Mouse (Mus musculus): ENCODE results near the gene Kat2b. TPM values are rescaled to one million over a fixed set of nuclear protein-coding genes. Genes with fewer than 3 reads are reported as not detected.
"Not testable (repeated sequence)": the region's sequence is repeated elsewhere in the genome, so short reads cannot be mapped to it uniquely, and the experiment has no call there.

Gene Kat2b
- total RNA-seq (2021): 10 to 100 TPM; 53.0 to 66.7 TPM
- long read RNA-seq, experiment 1, full-length matches to known transcripts: 3 of 10 reads
- long read RNA-seq, experiment 1, partial matches to known transcripts: 7 of 10 reads
- long read RNA-seq, experiment 1, other reads (novel, unspliced or antisense): 0 of 10 reads
- long read RNA-seq, experiment 2, full-length matches to known transcripts: 5 of 12 reads
- long read RNA-seq, experiment 2, partial matches to known transcripts: 2 of 12 reads
- long read RNA-seq, experiment 2, other reads (novel, unspliced or antisense): 5 of 12 reads

DNA sequence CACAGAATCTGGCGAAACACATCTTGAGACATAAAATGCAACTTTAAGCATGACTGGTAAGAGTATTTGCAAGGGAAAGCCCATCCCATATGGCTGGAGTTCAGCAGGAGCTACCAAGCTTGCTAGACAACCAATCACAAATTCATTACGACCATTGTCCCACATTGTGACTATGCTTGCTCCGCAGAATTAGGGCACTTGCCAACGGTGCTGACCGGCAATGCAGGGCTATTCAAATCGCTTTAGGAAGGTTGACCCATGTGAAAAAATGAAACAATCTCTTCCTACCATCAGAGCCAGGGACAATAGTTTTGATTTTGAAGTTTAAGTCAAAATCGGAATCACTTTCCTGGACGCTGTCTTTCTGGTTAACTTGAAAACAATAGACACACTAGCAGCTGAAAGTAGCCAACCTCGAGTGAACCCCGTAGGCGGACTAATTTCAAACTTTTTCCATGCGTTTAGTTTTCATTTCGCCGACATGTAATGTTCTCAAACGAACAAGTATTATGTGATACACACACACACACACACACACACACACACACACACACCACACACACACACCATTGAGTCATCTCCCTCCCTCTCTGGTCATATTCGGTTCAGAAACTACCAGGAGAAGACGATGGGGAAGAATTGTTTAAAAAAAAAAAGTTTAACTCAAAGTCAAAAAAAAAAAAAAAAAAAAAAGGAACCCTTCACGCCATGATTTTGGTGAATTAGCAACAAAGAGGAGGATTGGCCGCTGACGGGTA, at the start of gene Kat2b:
Gene Kat2b, plus strand, starts transcription at position 701 of the 758 bp plus-strand sequence.
- peak; percentile 47 for DNase-seq

DNA sequence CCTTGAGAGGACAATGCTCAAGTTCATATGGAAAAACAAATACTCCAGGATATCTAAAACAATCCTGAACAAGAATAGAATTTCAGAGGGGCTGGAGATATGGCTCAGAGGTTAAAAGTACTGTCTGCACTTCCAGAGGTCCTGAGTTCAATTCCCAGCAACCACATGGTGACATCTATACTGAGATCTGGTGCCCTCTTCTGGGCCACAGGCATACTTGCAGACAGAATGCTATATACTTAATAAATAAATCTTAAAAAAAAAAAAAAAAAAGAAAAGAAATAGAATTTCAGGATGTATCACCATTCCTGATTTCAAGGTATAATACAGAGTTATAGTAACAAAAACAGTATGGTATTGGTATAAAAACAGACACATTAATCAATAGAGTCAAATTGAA, 47.3 kb upstream of the Kat2b start:
- DNase-seq: no peak

DNA sequence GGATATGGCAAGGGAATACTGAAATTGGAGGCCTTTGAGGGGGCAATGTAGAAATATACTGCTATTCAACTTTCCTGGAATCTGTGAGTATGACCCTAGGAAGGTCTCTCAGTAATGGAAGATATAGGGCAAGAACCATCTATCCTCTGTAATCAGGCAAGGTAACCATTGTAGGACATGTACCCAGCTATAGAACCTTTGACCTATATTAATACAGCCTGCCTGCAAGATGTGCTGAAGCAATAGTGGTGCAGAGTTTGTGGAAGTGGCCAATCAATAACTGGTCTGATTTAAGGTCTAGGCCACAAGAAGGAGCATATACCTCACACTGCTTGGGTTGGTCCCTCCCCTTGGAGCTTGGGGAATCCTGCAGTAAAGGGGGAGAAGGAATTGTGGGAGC, 46.2 kb upstream of the Kat2b start:
- no peak for DNase-seq

DNA sequence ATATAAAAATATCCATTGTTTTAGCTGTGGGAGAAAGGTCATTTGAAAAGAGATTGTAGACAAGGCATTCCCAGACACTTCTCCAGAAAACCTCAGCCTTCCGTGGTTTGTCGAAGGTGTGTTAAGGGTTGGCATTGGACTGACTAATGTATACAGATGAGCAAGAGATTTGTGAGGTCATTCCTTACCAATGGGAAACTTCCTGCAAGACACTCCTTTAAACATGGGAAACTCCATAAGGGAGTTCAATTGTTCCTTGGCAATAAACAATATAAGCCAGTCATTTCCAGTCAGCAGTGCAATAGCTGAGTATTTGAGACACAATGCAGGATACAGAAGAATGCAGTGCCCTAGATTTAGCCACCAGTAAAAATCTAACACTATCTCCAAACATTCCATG, 38.6 kb upstream of the Kat2b start:
- no peak for DNase-seq

DNA sequence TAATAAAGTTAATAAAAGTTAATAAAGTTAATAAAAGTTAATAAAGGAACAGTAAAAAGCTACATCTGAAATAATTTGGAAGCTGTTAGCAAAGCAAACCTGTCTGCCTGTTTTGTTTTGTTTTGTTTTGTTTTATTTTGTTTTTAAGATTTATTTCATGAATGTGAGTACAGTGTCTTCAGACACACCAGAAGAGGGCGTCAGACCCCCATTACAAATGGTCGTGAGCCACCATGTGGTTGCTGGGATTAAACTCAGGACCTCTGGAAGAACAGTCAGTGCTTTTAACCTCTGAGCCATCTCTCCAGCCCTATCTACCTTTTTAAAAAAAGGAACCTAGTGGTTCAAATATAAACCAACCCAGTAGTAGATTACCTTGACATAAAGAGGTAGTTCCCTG, 35.5 kb upstream of the Kat2b start:
- DNase-seq: no peak

DNA sequence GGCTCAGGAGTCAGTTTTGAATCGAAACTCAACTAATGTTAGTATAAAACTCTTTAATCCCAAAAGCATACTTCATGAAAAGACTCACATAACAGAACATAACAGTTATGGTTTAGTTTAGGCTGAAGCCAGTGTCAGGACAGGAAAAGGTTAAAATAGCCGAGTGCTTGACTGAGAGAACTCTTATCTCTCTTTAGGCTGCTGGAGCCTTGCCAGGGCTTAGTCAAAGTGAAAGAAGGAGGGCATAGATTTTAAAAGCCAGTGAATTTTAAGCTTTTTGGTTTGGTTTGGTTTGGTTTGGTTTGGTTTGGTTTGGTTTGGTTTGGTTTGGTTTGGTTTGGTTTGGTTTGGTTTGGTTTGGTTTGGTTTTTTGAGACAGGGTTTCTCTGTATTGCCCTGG, 34.2 kb upstream of the Kat2b start:
- DNase-seq: no peak

DNA sequence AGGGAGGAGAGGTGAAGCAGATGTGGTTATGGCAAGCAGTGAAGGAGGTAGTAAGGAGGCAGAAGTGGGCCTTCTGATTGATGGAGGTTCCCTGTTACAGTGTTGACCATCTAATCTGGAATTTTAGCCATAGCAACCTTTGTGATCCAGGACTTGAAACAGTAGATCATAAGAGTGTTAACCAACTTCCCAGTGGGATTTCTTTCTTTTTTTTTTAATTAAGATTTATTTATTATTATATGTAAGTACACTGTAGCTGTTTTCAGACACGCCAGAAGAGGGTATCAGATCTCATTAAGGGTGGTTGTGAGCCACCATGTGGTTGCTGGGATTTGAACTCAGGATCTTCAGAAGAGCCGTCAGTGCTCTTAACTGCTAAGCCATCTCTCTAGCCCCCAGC, 27.3 kb upstream of the Kat2b start, which contains the start of gene Pp2d1:
Gene Pp2d1, minus strand, starts transcription at position 101 of the 400 bp plus-strand sequence.
- DNase-seq: not testable (repeated sequence)

DNA sequence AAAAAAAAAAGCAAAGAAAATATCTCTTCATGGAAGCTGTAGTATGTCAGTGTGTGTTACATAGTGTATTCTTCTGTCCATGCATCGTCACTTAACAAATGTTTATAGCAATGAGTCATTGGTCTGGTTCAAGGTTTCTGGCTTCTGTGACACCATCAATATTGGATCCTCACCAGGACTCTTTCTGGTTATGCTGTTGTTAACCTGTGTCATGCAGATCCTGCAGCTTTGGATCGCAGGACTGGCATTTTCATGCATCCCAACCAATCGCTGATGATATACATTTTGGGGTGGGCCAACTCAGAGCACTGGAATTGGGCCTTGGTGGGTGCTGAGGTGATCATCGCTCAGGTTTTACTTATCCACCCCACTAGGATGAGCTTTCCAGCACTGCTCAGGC, 24.1 kb upstream of the Kat2b start:
- DNase-seq: no peak

DNA sequence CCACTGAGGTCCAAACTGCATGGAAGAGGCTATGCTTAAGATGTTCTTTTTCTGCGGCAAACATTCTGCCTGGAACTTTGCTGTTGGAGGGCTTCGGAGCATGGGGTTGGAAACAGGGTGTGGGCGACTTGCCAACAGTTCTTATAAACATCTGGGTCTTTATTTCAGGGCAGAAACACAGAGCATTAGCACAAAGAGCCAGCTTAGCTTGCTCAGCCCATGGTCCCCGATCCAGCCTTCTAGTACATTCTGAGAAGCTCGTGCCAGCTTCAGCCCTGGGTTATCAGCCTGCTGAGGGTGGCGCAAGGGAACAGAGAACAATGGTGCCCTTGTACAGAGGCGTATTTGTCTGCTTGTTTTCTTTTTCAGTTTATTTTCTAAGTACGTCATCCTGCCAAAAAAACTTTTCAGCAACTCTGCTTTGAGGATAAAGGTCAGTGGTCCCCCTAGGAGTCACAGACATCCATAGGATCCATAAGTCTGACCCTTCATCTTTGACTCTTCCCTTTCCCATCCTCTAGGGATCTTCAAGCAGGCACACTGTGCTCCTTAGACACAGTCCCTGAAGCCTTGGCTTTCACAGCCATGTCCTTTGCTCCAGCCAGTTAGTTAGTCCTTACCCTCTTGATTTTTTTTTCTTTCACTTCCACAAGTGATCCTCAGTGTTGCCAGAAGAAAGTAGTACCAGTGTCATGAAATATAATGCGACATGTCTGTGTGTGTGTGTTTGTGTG, 22.9 kb upstream of the Kat2b start:
- no peak for DNase-seq

DNA sequence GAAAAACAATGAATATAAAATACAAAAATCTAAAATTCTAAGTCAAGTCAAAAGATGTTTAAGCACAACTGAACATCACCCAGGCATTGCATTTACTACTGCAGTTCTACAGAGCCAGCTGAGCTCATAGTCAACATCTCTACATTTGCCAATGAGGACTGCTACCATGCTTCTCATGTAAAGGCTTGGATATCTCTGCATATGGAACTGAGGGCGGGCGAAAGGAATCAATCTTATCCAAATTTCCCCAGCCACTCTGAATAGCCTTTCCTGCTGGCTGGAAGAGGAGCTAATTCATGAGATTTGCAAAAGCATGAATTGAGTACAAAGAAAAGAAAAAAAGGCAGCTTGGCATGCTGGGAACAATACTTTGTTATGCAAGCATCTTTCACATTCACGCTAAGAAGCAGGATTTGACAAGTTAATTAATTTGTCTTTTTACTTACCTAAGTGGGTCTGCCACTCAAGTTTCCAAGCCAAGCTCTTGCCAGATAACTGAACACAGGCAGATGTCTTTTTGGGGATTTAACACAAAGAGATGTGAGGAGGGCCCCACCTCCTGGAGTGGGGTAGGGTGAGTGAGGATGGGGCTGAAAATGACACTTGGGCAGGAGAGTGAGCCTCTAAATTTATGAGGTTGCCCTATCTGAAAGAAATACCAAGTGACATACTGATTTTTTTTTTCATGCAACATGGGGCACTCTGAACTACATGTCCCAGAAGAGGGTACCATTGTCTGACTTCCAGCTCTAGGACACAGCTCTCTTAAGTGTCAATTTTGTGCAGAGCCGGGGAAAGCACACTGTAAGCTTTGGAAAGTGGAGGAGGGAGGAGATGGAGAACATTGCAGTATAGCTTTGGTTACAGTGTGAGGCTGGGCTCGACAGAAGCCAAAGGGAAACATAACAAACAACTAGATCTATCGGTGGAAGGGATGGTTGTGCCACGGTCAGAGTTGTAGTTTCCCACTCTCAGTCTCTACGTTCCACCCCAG, 15.1 kb upstream of the Kat2b start:
- DNase-seq: no peak

DNA sequence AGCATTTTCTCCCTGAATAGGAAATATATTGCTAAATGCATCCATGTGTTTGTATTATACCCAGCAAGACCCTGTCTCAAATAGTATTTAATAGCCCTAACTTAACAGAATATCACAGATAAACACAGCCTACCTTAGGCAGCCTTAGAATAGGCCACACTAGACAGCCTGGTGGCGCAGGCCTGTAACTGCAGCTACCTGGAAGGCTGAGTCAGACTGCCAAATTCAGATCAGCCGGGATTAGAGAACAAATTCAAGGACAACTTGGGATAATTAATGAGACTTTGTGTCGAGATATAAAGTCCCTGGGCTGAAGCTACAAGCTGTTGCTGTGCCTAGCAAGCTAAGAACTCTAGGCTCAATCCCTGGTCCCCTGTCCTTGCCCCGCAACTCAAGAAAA, 12.6 kb upstream of the Kat2b start:
- DNase-seq: no peak

DNA sequence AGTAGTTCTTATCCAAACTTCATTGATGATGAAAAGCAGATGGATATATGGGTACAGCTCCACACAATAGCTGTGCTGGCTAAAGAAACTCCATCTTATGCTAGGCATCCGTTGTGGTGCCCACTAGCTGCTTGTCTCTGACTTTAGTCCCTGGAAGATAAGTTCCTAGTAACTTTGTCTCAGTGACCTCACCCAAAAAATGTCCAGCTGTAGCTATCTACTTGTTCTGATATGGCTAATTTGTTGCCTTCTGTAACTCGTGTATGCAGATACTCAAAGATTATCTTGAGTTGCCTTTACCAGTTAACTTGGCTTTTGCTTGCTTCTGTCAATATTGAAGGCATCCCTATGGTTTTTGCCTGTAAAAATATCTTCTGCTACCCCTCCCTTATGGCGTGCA, 11.8 kb upstream of the Kat2b start:
- no peak for DNase-seq

DNA sequence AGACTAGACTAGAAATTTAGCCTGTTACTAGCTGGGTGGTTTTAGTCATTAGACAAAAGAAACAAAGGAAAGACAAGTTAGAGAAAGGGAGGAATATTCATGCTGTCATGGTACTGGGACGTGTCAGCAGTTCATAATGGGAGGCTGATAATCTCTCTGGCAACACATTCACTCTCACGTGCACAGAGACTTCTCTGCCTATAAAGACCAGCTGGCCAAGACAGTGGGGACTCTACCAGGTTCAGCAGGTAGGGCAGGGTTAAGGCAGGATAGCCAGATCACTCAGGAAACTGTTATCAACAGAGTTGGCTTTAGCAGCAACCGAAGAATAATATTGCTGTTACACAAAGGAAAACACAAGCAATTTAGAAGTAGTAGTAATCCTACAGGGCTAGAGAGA, 9.2 kb upstream of the Kat2b start:
- DNase-seq: no peak

DNA sequence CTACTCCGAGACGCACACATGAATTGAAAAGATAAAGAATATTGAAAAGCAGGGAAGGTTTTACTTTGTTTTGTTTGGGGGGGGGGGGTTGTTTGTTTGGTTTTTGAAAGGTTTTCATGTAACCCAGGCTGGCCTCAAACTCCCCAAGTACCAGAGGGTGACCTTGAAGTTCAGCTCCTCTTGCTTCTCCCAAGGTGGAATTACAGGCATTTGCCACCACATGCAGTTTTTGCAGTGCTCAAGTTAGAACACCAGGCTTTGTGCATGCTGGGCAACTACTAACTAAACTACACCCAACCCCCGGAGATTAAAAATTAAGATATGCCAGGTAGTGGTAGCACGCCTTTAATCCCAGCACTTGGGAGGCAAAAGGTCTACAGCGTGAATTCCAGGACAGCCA, 7.0 kb upstream of the Kat2b start:
- no peak for DNase-seq

DNA sequence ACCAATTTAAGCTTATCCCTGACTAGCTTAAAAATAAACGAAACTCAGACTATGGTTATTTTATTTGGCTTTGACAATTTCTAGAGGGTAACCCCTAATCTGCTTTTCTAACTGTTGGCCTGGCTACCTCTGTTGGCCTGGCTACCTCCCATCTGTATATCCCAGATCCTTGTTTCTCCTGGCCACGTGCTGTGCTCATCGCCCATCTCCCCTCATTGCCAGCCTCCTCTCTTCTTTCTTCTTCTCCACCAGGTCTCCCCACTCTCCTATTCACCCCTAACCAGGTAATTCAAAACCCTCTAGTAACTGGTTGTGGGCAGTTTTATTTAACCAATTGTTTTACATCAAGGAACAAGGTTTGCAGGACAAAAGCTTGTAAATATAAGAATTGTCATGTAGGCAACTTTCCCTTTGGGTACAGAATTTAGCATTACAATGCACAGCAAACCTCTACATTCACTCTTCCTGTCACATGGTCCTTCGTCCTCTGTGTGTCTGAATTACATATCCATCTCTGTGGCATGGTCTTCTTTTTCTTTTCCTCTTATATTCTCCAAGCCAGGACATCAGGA, 5.1 kb upstream of the Kat2b start:
- no peak for DNase-seq

DNA sequence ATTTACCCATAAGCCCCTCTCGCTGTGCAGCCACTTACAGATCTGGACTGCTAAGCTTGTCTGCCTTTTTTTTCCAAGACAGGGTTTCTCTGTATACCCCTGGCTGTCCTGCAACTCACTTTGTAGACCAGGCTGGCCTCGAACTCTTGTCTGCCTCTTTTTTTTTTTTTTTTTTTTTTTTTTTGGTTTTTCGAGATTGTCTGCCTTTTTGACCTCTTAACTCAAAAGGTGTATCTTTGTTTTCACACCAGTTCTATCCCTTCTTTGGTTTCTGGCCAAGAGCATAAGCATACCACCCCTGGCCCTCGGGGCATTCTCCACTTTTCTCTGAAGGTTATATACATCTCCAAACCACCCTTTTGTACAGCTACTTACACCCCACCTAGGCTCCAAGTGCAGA, 1.8 kb upstream of the Kat2b start:
- DNase-seq: no peak

DNA sequence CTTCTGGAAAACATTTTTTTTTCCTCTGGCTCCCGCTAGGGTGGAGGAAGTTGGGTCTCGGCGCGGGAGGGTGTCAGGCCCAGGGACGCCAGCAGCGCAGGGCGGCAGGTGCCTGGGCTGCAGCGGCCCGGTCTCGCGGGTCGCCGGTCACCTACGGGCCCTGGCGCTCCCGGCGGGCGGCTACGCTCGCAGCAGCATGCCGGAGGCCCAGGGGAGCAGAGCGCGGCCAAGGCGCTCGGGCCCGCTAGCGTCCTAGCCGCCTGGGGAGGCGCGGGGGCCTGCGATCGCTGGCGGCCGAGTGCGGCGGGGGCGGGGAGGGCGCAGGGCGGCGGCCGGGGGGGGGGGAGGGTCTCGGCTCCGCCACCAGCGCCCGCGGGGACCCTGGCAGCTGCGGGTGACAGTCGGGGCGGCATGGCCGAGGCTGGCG, 271 bp downstream of the Kat2b start:
- DNase-seq: peak; percentile 77

DNA sequence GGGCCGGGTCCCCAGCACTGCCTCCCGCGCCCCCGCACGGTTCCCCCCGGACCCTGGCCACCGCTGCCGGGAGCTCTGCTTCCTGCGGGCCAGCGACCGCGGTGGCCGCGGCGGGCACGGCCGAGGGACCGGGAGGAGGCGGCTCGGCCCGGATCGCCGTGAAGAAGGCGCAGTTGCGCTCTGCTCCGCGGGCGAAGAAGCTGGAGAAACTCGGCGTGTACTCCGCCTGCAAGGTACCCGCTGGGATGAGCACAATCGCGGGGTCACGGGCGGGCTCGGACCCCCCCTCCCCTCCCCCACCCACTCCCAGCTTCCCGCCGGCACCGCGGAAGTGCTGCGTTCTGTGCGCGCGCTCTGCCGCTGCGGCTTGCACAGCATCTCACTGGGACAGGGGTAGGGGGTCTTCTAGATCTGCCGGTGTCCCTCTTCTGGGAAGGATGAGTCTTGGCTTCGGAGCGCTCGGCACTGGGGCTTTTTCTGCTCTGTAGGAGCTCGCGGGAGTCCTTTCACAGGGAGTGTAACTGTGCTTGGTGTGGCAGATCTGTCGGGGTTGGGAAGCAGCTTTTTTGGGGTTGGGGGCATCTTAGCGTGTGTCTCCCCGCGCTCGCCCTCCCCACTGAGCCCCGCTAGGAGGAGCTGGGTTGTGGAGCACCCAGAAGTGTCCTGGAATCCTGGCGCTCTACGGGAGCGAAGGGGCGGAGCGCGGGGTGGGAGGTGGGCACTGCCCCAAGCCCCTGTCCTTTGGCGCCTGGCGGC, 863 bp downstream of the Kat2b start:
- DNase-seq: peak; percentile 55

DNA sequence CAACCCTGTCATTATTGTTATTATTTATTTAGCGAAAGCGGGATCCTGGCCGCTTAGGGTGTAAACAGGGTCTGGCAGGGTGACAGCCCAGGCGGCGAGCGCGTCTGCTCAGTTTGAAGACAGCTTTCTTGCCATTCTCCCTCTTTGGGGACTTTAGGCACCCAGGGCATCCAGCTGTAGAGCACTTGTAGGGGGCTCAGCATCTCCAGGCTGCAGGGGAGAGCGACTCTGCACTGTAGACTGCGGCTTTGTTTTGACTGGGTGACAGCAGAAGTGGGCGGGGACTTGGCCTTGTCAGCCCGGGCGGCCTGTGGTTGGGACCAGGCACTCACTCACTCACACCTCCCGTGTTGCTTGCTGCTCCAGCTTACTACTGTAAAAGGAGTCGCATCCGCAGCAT, 1.5 kb downstream of the Kat2b start:
- DNase-seq: peak; percentile 80

DNA sequence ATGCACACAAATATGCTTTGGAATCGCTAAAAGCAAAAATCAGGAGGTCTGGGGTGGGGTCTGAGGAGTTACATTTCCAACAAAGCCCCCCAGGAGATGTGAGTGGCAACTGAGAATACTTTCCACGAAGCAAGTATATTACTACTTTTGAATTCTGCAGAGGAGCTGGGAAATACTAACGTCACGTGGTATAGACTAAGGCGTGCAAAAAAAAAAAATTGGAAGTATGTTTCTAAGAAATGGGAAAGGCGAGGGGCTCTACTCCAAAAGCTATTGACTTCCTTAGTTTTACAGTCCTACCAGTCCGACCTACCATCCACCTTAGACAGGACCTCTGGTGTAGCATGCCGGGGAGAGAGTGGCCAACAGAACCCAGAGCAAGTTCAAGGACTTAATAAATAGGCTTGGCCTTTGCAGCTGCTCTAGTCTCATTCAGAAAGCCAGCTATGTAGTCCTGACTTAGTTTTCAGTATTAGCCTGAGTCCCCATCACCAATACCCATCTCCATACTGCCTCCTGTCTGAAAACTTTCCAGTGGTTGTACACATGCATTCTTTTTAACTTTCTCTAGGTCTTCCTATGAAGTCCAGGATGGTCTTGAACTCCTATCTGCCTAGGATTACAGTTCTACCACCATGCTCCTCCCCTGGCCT, 2.2 kb downstream of the Kat2b start:
- no peak for DNase-seq
